Mouse (Mus musculus) G1E (cell line): ENCODE measurements at regions not wholly inside any gene's neighbourhood (a gene's known extent, or its start where the extent isn't known, plus 50 kb on each side); places are given as distances from the start of the nearest gene placed in this dataset.

Experiments
- ATAC-seq: 2 replicates; pipeline ENCODE4 v1.8.0; 2016; ENCODE audit warnings: mild to moderate bottlenecking; ENCODE audit not compliant: insufficient number of reproducible peaks, poor library complexity, low FRiP score, severe bottlenecking; ENCODE audit errors: extremely low read depth
- DNase-seq: peaks from one replicate; pipeline ENCODE4 v3.0.0; 2012; ENCODE audit warnings: low spot score
- H3K27me3 ChIP-seq: 2 replicates; pipeline ENCODE4 v1.6.1; 2012; ENCODE audit warnings: mild to moderate bottlenecking, low read length, inconsistent platforms; ENCODE audit not compliant: insufficient read depth
- H3K36me3 ChIP-seq: replicated peaks from 2 replicates; pipeline ENCODE3; 2012; ENCODE audit warnings: mild to moderate bottlenecking, inconsistent platforms
- H3K4me1 ChIP-seq: 2 replicates; pipeline ENCODE4 v1.6.1; 2012; ENCODE audit warnings: low read depth, low read length, inconsistent platforms, mixed read lengths; ENCODE audit not compliant: insufficient read depth
- H3K4me3 ChIP-seq: 2 replicates; pipeline ENCODE4 v1.5.1; 2012; ENCODE audit warnings: low read depth, mild to moderate bottlenecking, inconsistent platforms, low read length, moderate library complexity, mixed read lengths
- H3K9me3 ChIP-seq: replicated peaks from 2 replicates; pipeline ENCODE4 v1.6.1; 2012; ENCODE audit warnings: inconsistent platforms
- CTCF ChIP-seq: IDR thresholded peaks from 2 replicates; pipeline ENCODE4 v1.5.1; 2012; ENCODE audit warnings: low read depth, low read length, inconsistent platforms, mixed read lengths
- GATA1 ChIP-seq: IDR thresholded peaks from 2 replicates; pipeline ENCODE4 v1.6.1; 2012; ENCODE audit warnings: borderline replicate concordance, low read length, inconsistent platforms, mixed read lengths
- GATA2 ChIP-seq: IDR thresholded peaks from 2 replicates; pipeline ENCODE4 v1.6.1; 2012; ENCODE audit warnings: low read depth, low read length, inconsistent platforms, borderline replicate concordance
- POLR2AphosphoS5 ChIP-seq: IDR thresholded peaks from 2 replicates; pipeline ENCODE4 v1.6.1; 2012; ENCODE audit warnings: low read depth, low read length, inconsistent platforms; ENCODE audit not compliant: insufficient replicate concordance
- TAL1 ChIP-seq: conservative IDR thresholded peaks from 2 replicates; pipeline ENCODE4 v1.6.1; 2012; ENCODE audit warnings: low read depth, low read length, inconsistent platforms, mixed read lengths

- no peak overlapping the region for H3K4me3 ChIP-seq
Measured at GRCm38 (mm10) chr13:102637059-102637458, 56.3 kb upstream of the Cd180 start.

DNA sequence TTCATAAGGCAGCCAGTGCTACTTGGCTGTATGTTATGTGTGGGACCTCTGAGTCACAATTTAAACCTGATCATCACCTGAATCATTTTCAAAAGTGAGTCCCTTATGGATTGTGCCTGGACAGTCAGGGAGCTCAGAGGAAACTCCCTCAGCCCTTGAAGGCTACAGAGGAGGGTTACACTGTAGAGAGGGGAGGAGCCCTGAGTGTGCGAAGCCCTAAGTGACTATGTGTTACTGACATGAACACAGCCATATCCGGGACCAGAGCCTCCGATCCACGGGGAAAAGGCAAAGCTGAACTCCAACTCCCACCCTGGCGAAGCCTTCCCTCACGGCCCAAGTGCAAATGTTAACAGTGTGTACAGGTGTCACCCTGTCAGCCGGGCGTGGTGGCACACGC lies 53.7 kb upstream of the Cd180 start:
- no peak overlapping the region for H3K4me3 ChIP-seq
- H3K27me3 ChIP-seq, result peaks cover 5% of the 10 kb centered on the region; the same call in 1 of the 2 replicates
- no peak for TF ChIP-seq GATA1
- no peak for TF ChIP-seq GATA2
- TF ChIP-seq POLR2AphosphoS5, result no peak
- no peak for TF ChIP-seq TAL1
- no peak for TF ChIP-seq CTCF
- H3K4me1 ChIP-seq, result no peaks in the 10 kb centered on the region
- H3K9me3 ChIP-seq, result no peaks in the 10 kb centered on the region
- H3K36me3 ChIP-seq, result no peaks in the 10 kb centered on the region
- DNase-seq, result no peak
- ATAC-seq, result no peak

More at GRCm38 (mm10) chr13:102637059-102637458, 56.3 kb upstream of the Cd180 start:
- Histone ChIP-seq H3K27me3 (peaks cover 2% of the 10 kb centered on the region; the same call in 1 of the 2 replicates), H3K36me3 (no peaks in the 10 kb centered on the region), H3K4me1 (no peaks in the 10 kb centered on the region), H3K9me3 (no peaks in the 10 kb centered on the region)
- ATAC-seq, result no peak
- no peak for DNase-seq
- no peak for TF ChIP-seq GATA2
- no peak for TF ChIP-seq CTCF
- no peak for TF ChIP-seq TAL1
- TF ChIP-seq POLR2AphosphoS5, result no peak
- no peak for TF ChIP-seq GATA1

- H3K36me3 ChIP-seq, result no peaks in the 10 kb centered on the region
- ATAC-seq (no peak), DNase-seq (no peak)
- H3K9me3 ChIP-seq, result no peaks in the 10 kb centered on the region
- H3K4me3 ChIP-seq, result no peak overlapping the region
- H3K4me1 ChIP-seq, result no peaks in the 10 kb centered on the region
- H3K27me3 ChIP-seq, result peaks cover 5% of the 10 kb centered on the region; the same call in 1 of the 2 replicates
- TF ChIP-seq GATA2, result no peak
- TF ChIP-seq TAL1, result no peak
- TF ChIP-seq CTCF, result no peak
- TF ChIP-seq GATA1, result no peak
- TF ChIP-seq POLR2AphosphoS5, result no peak
Measured at GRCm38 (mm10) chr13:102640171-102640570, 53.2 kb upstream of the Cd180 start.
